Mouse (Mus musculus) brain, embryonic 14.5 days (tissue): Measurements from ENCODE around the gene Cpa1. TPM values are rescaled to one million over a fixed set of nuclear protein-coding genes. Genes with fewer than 3 reads are reported as not detected.

Source experiments
- DNase-seq: peaks from one replicate; pipeline ENCODE4 v3.0.0-alpha.2; 2011; ENCODE audit warnings: low read depth
- CTCF ChIP-seq: fragments of 200-500 bp; IDR thresholded peaks from 2 replicates; pipeline ENCODE4 v1.5.1; 2012; ENCODE audit warnings: inconsistent platforms, mild to moderate bottlenecking, moderate library complexity, borderline replicate concordance; ENCODE audit not compliant: insufficient read depth, insufficient read length; ENCODE audit errors: extremely low read depth
- POLR2A ChIP-seq: fragments of 200-500 bp; IDR thresholded peaks from 2 replicates; pipeline ENCODE4 v1.6.1; 2012; ENCODE audit warnings: mild to moderate bottlenecking, inconsistent platforms, borderline replicate concordance; ENCODE audit not compliant: poor library complexity, insufficient read depth, insufficient read length, severe bottlenecking; ENCODE audit errors: extremely low read depth
- polyA plus RNA-seq: library from polyadenylated mRNA; depleted of rRNA; stranded (reverse); fragments of >200 nt; gene quantifications from 2 replicates; pipeline ENCODE4 v1.2.3, GENCODE M21; 2012

Cpa1 gene
- polyA plus RNA-seq, 1 experiment: 1.0 TPM

- no peak for DNase-seq
- TF ChIP-seq POLR2A: no peak
- TF ChIP-seq CTCF: no peak
Measured at GRCm38 (mm10) chr6:30635361-30635862, 3.6 kb upstream of the Cpa1 start.

- no peak for DNase-seq
- no peak for TF ChIP-seq CTCF
- no peak for TF ChIP-seq POLR2A
Measured at GRCm38 (mm10) chr6:30636186-30636842, 2.7 kb upstream of the Cpa1 start.

- DNase-seq: no peak
- TF ChIP-seq POLR2A (no peak), CTCF (no peak)
Measured at GRCm38 (mm10) chr6:30643694-30644460, 4.9 kb downstream of the Cpa1 start.

- TF ChIP-seq POLR2A (no peak), CTCF (no peak)
- no peak for DNase-seq
Measured at GRCm38 (mm10) chr6:30644462-30644861, 5.4 kb downstream of the Cpa1 start.

GRCm38 (mm10) chr6:30645379-30645778, 6.4 kb downstream of the Cpa1 start:
- no peak for DNase-seq
- TF ChIP-seq POLR2A (no peak), CTCF (no peak)

GRCm38 (mm10) chr6:30649651-30650296, 10.8 kb downstream of the Cpa1 start:
- peak; percentile 65 for DNase-seq
- TF ChIP-seq POLR2A: no peak

GRCm38 (mm10) chr6:30652425-30653188, 13.6 kb downstream of the Cpa1 start:
- TF ChIP-seq CTCF: no peak
- no peak for DNase-seq

GRCm38 (mm10) chr6:30653518-30653917, 14.5 kb downstream of the Cpa1 start:
- TF ChIP-seq CTCF (no peak), POLR2A (no peak)
- no peak for DNase-seq

GRCm38 (mm10) chr6:30654402-30654859, 15.4 kb downstream of the Cpa1 start:
- peak; percentile 89 for DNase-seq
- TF ChIP-seq CTCF (no peak), POLR2A (no peak)

GRCm38 (mm10) chr6:30654932-30655331, 15.9 kb downstream of the Cpa1 start:
- DNase-seq: no peak
- TF ChIP-seq POLR2A (no peak), CTCF (no peak)

GRCm38 (mm10) chr6:30657279-30657678, 18.3 kb downstream of the Cpa1 start:
- DNase-seq: no peak
- TF ChIP-seq POLR2A (no peak), CTCF (no peak)
